Mouse (Mus musculus) G1E (cell line): Measurements from ENCODE around the gene Serp2.

ENCODE experiments used
- CTCF ChIP-seq: IDR thresholded peaks from 2 replicates; pipeline ENCODE4 v1.5.1; 2012; ENCODE audit warnings: low read depth, low read length, inconsistent platforms, mixed read lengths
- TAL1 ChIP-seq: conservative IDR thresholded peaks from 2 replicates; pipeline ENCODE4 v1.6.1; 2012; ENCODE audit warnings: low read depth, low read length, inconsistent platforms, mixed read lengths

DNA sequence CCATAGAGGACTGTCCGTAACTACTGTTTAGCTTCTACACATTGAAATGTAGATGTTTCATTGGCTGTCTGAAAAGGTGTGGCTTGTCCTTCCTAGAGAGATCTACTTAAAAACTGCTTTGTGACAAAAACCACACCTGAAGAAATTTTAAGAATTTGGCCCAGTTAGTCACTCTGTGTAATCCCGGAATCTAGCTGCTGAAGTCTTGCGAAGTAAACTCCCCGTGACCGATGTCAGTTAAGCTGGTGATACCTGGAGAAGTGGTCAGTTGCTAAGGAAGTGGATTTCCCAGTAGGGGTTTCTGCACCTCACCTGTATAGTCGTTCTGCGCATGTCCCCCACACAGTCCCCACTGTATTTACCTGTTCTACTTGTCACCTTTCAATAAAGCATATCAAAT, 49.3 kb downstream of the Serp2 start:
- no peak for TF ChIP-seq CTCF
- TF ChIP-seq TAL1: no peak
